Mouse (Mus musculus) heart, adult 8-10 months (tissue): ENCODE results near the gene Lsamp. TPM values are rescaled to one million over a fixed set of nuclear protein-coding genes. Genes with fewer than 3 reads are reported as not detected.

Experiments used
- DNase-seq: peaks from one replicate; pipeline ENCODE4 v3.0.0; 2022; ENCODE audit warnings: low spot score
- total RNA-seq, 4 experiments: library from RNA; stranded (reverse); gene quantifications; 2 replicates each; pipeline ENCODE4 v1.2.4; 2022

Gene Lsamp
- total RNA-seq, 4 experiments from 2014 or later: 1.0 to 2.0 (median 1.4) TPM

- no peak for DNase-seq
These were observed 961.7 kb downstream of the Lsamp start for GRCm38 (mm10) chr16:40945834-40946233.

- no peak for DNase-seq
These were observed 963.9 kb downstream of the Lsamp start for GRCm38 (mm10) chr16:40948013-40948412.

- no peak for DNase-seq
These were observed 975.0 kb downstream of the Lsamp start for GRCm38 (mm10) chr16:40959211-40959610.

- DNase-seq: no peak
These were observed 976.4 kb downstream of the Lsamp start for GRCm38 (mm10) chr16:40960586-40960985.

GRCm38 (mm10) chr16:40968088-40968860 lies 984.1 kb downstream of the Lsamp start:
- peak; percentile 22 for DNase-seq

- no peak for DNase-seq
These were observed 987.2 kb downstream of the Lsamp start for GRCm38 (mm10) chr16:40971382-40971781.

GRCm38 (mm10) chr16:40974084-40974483 lies 989.9 kb downstream of the Lsamp start:
- no peak for DNase-seq

GRCm38 (mm10) chr16:40983026-40983425 lies 998.9 kb downstream of the Lsamp start:
- no peak for DNase-seq

- DNase-seq: no peak
These were observed 1023.4 kb downstream of the Lsamp start for GRCm38 (mm10) chr16:41007569-41007968.

- DNase-seq: no peak
These were observed 1050.6 kb downstream of the Lsamp start for GRCm38 (mm10) chr16:41034746-41035145.

GRCm38 (mm10) chr16:41041686-41042085 lies 1057.5 kb downstream of the Lsamp start:
- no peak for DNase-seq

GRCm38 (mm10) chr16:41063270-41063857 lies 1079.2 kb downstream of the Lsamp start:
- no peak for DNase-seq

GRCm38 (mm10) chr16:41073470-41073869 lies 1089.3 kb downstream of the Lsamp start:
- DNase-seq: no peak

- DNase-seq: no peak
These were observed 1104.5 kb downstream of the Lsamp start for GRCm38 (mm10) chr16:41088648-41089047.

GRCm38 (mm10) chr16:41090092-41090491 lies 1105.9 kb downstream of the Lsamp start:
- DNase-seq: no peak

- no peak for DNase-seq
These were observed 1107.1 kb downstream of the Lsamp start for GRCm38 (mm10) chr16:41091259-41091658.

- DNase-seq: no peak
These were observed 1118.6 kb downstream of the Lsamp start for GRCm38 (mm10) chr16:41102805-41103204.

- no peak for DNase-seq
These were observed 1140.2 kb downstream of the Lsamp start for GRCm38 (mm10) chr16:41124361-41124760.

GRCm38 (mm10) chr16:41125051-41125450 lies 1140.9 kb downstream of the Lsamp start:
- DNase-seq: no peak

GRCm38 (mm10) chr16:41131053-41131452 lies 1146.9 kb downstream of the Lsamp start:
- DNase-seq: no peak

- DNase-seq: no peak
These were observed 1188.7 kb downstream of the Lsamp start for GRCm38 (mm10) chr16:41172839-41173238.

- no peak for DNase-seq
These were observed 1195.4 kb downstream of the Lsamp start for GRCm38 (mm10) chr16:41179557-41179956.

- DNase-seq: no peak
These were observed 1196.7 kb downstream of the Lsamp start for GRCm38 (mm10) chr16:41180867-41181266.
